Mouse (Mus musculus): ENCODE measurements around the gene Tpst1.

- TF ChIP-seq CTCF (IDR thresholded peaks at IDR 0.05; ENCODE audit: control insufficient read depth, insufficient read depth, insufficient read length) (no peak), MAX (IDR thresholded peaks at IDR 0.05) (no peak), CEBPB (IDR thresholded peaks at IDR 0.05; ENCODE audit: low read depth) (no peak), MYOD1 (IDR thresholded peaks at IDR 0.05; ENCODE audit: control insufficient read depth, insufficient read length, low read depth) (no peak)
Observed at GRCm38 (mm10) chr5:130055688-130056087, 17.4 kb upstream of the Tpst1 start.
